Comparison of ENCODE assay signal across 8 mouse cellular contexts in the genomic region with DNA sequence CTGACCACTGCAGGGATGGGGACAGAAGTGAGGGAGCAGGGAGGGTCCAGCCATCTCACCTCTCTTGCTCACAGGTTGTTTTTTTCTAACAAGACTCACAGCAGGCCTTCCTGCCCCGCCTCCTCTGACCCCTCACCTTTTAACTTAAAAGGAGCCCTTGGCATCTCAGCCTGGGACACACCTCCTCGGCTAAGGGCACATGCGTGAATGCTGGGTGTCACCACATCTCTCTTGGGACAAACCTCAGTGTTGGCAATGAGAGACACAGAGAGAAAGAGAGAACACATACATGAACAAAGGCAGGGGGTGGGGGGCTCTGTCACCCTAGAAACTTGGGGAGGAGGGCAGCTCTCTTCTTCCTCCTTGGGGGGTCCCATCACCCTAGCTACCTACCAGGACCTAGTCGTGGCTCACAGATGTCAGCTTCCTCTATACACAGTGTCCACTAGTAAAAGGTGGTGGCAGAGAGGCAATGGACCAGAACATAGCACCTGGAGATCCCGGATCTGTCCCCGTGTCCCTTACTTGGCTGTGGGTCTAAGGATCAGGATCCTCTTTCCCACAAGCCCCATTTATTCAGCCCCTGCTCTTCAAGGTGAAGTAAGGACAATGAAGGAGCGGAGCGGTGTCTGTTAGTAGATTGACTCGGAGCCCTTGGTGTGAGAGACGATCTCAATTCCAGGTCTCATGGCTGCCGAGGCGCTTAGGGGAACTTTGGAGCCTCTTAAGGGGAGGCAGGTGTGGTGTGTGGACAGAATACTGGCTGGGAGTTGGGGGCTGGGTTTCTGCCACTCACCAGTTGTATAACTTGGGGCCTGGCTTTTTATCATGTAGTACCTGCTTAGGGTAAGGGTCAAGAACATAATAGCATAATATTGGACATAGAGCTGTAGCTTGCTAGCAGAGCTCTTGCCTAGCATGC. TPM values are rescaled to one million over a fixed set of nuclear protein-coding genes. Genes with fewer than 3 reads are reported as not detected.
DNase-seq lines count a peak whose midpoint lies in the region; ATAC-seq lines count a peak whose summit lies in the region.

No protein-coding gene starts in this region.

- H3K9ac ChIP-seq in hindbrain, embryonic 15.5 days, result peak overlapping the region; percentile 98
- H3K9ac ChIP-seq in midbrain, embryonic 12.5 days (replicated peaks), result peak overlapping the region; percentile 49; the same call in 1 of the 2 replicates

- H3K4me3 ChIP-seq in brown adipose tissue, adult 24 weeks (ENCODE audit: insufficient read depth, low read depth, low read length), result peak overlapping the region; percentile 40; the same call in 1 of the 2 replicates
- H3K4me3 ChIP-seq in hindbrain, embryonic 15.5 days, result peak overlapping the region; percentile 18; the same call in 1 of the 2 replicates
- H3K4me3 ChIP-seq in midbrain, embryonic 12.5 days, result no peak overlapping the region

- H3K9me3 ChIP-seq in hindbrain, embryonic 15.5 days, result no peaks in the 10 kb centered on the region
- H3K9me3 ChIP-seq in midbrain, embryonic 12.5 days, result no peaks in the 10 kb centered on the region

- peak overlapping the region; percentile 62 for H3K27ac ChIP-seq in brown adipose tissue, adult 24 weeks (replicated peaks; ENCODE audit: low read depth, low read length)
- peak overlapping the region; percentile 99 for H3K27ac ChIP-seq in hindbrain, embryonic 15.5 days (replicated peaks)
- peak overlapping the region; percentile 94 for H3K27ac ChIP-seq in midbrain, embryonic 12.5 days (replicated peaks)

- peak overlapping the region; percentile 93 for H3K4me2 ChIP-seq in hindbrain, embryonic 15.5 days
- peak overlapping the region; percentile 43 for H3K4me2 ChIP-seq in midbrain, embryonic 12.5 days (replicated peaks)

- DNase-seq in heart, adult 11 months, result peak; percentile 94
- no peak for DNase-seq in heart, adult 18-20 months
- DNase-seq in ovary, postnatal 10 days (ENCODE audit: low spot score), result no peak
- DNase-seq in right cerebral cortex, postnatal 14 days, result no peak
- no peak for DNase-seq in left cerebral cortex, adult 18-20 months (ENCODE audit: low spot score in 2 of 2)

- peaks cover 63% of the 10 kb centered on the region for H3K4me1 ChIP-seq in brown adipose tissue, adult 24 weeks (ENCODE audit: control insufficient read depth, insufficient read depth, insufficient read length, low read length)
- peaks cover 83% of the 10 kb centered on the region for H3K4me1 ChIP-seq in hindbrain, embryonic 15.5 days (replicated peaks)
- H3K4me1 ChIP-seq in midbrain, embryonic 12.5 days, result peaks cover 91% of the 10 kb centered on the region

- no peak for ATAC-seq in hindbrain, embryonic 15.5 days (ENCODE audit: low FRiP score, low read depth)
- no peak for ATAC-seq in midbrain, embryonic 12.5 days (ENCODE audit: low FRiP score, low read depth)

- WGBS in hindbrain, embryonic 15.5 days, result 36% methylated on average over 12 of the region's 12 CpGs
- WGBS in midbrain, embryonic 12.5 days, result 53% methylated on average over 12 of the region's 12 CpGs

- no peaks in the 10 kb centered on the region for H3K36me3 ChIP-seq in hindbrain, embryonic 15.5 days
- H3K36me3 ChIP-seq in midbrain, embryonic 12.5 days, result no peaks in the 10 kb centered on the region

- no peaks in the 10 kb centered on the region for H3K27me3 ChIP-seq in hindbrain, embryonic 15.5 days
- H3K27me3 ChIP-seq in midbrain, embryonic 12.5 days, result no peaks in the 10 kb centered on the region

RNA-seq across cellular contexts. Expression of gene Thra, which starts 5.8 kb away (rescaled TPM):
- 100 to 1,000 TPM in 1 of 2 experiments, 10 to 100 TPM in 1; 99.7 to 103 TPM for total RNA-seq in heart, adult 18-20 months (2021)
- polyA plus RNA-seq in brown adipose tissue, adult 24 weeks (2012; ENCODE audit: insufficient read depth, insufficient read length, missing spikeins), result 64.4 and 82.3 TPM in 2 replicates
- polyA plus RNA-seq in hindbrain, embryonic 15.5 days (2015; fragmentation: Nextera tagmentation; extraction: Ambion mirVana), result 136 and 138 TPM in 2 replicates
- 45.3 and 47.6 TPM in 2 replicates for polyA plus RNA-seq in midbrain, embryonic 12.5 days (2016; fragmentation: Nextera tagmentation; extraction: Ambion mirVana)
- 100 to 1,000 TPM; 708 to 832 TPM for total RNA-seq in left cerebral cortex, adult 18-20 months (2021)

RNA-seq across cellular contexts. Expression of gene Med24, which starts 17.0 kb away (rescaled TPM):
- total RNA-seq in heart, adult 18-20 months (2021), result 10 to 100 TPM; 42.0 to 44.2 TPM
- 18.4 and 24.7 TPM in 2 replicates for polyA plus RNA-seq in brown adipose tissue, adult 24 weeks (2012; ENCODE audit: insufficient read depth, insufficient read length, missing spikeins)
- 67.0 and 70.3 TPM in 2 replicates for polyA plus RNA-seq in hindbrain, embryonic 15.5 days (2015; fragmentation: Nextera tagmentation; extraction: Ambion mirVana)
- polyA plus RNA-seq in midbrain, embryonic 12.5 days (2016; fragmentation: Nextera tagmentation; extraction: Ambion mirVana), result 96.5 and 97.7 TPM in 2 replicates
- total RNA-seq in left cerebral cortex, adult 18-20 months (2021), result 100 to 1,000 TPM; 108 to 127 TPM

RNA-seq across cellular contexts. Expression of gene Nr1d1, which starts 28.9 kb away (rescaled TPM):
- total RNA-seq in heart, adult 18-20 months (2021), result 10 to 100 TPM; 54.2 to 67.6 TPM
- 78.3 and 90.9 TPM in 2 replicates for polyA plus RNA-seq in brown adipose tissue, adult 24 weeks (2012; ENCODE audit: insufficient read depth, insufficient read length, missing spikeins)
- polyA plus RNA-seq in hindbrain, embryonic 15.5 days (2015; fragmentation: Nextera tagmentation; extraction: Ambion mirVana), result 3.9 and 4.3 TPM in 2 replicates
- polyA plus RNA-seq in midbrain, embryonic 12.5 days (2016; fragmentation: Nextera tagmentation; extraction: Ambion mirVana), result 1.2 and 1.5 TPM in 2 replicates
- total RNA-seq in left cerebral cortex, adult 18-20 months (2021), result 100 to 1,000 TPM in 1 of 2 experiments, 10 to 100 TPM in 1; 87.2 to 122 TPM

RNA-seq across cellular contexts. Expression of gene Csf3, which starts 45.1 kb away (rescaled TPM):
- total RNA-seq in heart, adult 18-20 months (2021), result not detected
- not detected in 2 replicates for polyA plus RNA-seq in brown adipose tissue, adult 24 weeks (2012; ENCODE audit: insufficient read depth, insufficient read length, missing spikeins)
- polyA plus RNA-seq in hindbrain, embryonic 15.5 days (2015; fragmentation: Nextera tagmentation; extraction: Ambion mirVana), result not detected in 2 replicates
- polyA plus RNA-seq in midbrain, embryonic 12.5 days (2016; fragmentation: Nextera tagmentation; extraction: Ambion mirVana), result not detected in 2 replicates
- total RNA-seq in left cerebral cortex, adult 18-20 months (2021), result not detected

RNA-seq across cellular contexts. Expression of gene Msl1, which starts 49.1 kb away (rescaled TPM):
- 10 to 100 TPM; 71.7 to 73.3 TPM for total RNA-seq in heart, adult 18-20 months (2021)
- 36.3 and 40.8 TPM in 2 replicates for polyA plus RNA-seq in brown adipose tissue, adult 24 weeks (2012; ENCODE audit: insufficient read depth, insufficient read length, missing spikeins)
- 31.7 and 33.1 TPM in 2 replicates for polyA plus RNA-seq in hindbrain, embryonic 15.5 days (2015; fragmentation: Nextera tagmentation; extraction: Ambion mirVana)
- polyA plus RNA-seq in midbrain, embryonic 12.5 days (2016; fragmentation: Nextera tagmentation; extraction: Ambion mirVana), result 38.6 and 42.4 TPM in 2 replicates
- 100 to 1,000 TPM; 182 to 185 TPM for total RNA-seq in left cerebral cortex, adult 18-20 months (2021)

Comparison
In these comparisons a context has a peak if more than half of its experiments do, and no peak if none do; other contexts are left out.
1. RNA of gene Nr1d1, which starts 28.9 kb away (polyA plus RNA-seq): 78.3 to 90.9 TPM in brown adipose tissue, adult 24 weeks; 3.9 to 4.3 TPM in hindbrain, embryonic 15.5 days and 1.2 to 1.5 TPM in midbrain, embryonic 12.5 days; every median in the first group is over 10 times any median in the second.
2. Peak in every context shown above with its lines, with median percentiles within 50 percentile points of each other: H3K27ac ChIP-seq.